Mouse (Mus musculus) limb, embryonic 14.5 days (tissue): ENCODE data around the gene Lemd1. TPM values are rescaled to one million over a fixed set of nuclear protein-coding genes. Genes with fewer than 3 reads are reported as not detected.

Experiments
- ATAC-seq: fragments of 200-750 bp; cut with Nextera tagmentation; 2 replicates; pipeline ENCODE4 v1.8.0; 2017; ENCODE audit warnings: low read depth, moderate number of reproducible peaks, moderate TSS enrichment; ENCODE audit not compliant: low FRiP score
- DNase-seq: peaks from one replicate; pipeline ENCODE4 v3.0.0-alpha.2; 2015; ENCODE audit warnings: low spot score
- H3K27ac ChIP-seq: fragments of 300-500 bp; sonication (generic); replicated peaks from 2 replicates; pipeline ENCODE4 v1.5.1; 2014; ENCODE audit warnings: low read depth, mild to moderate bottlenecking, low read length, moderate library complexity, mixed read lengths
- H3K27me3 ChIP-seq: fragments of 300-500 bp; sonication (generic); 2 replicates; pipeline ENCODE4 v1.6.1; 2014; ENCODE audit warnings: low read length, mixed read lengths; ENCODE audit not compliant: control insufficient read depth, insufficient read depth
- H3K36me3 ChIP-seq: fragments of 300-500 bp; sonication (generic); 2 replicates; pipeline ENCODE4 v1.6.1; 2014; ENCODE audit warnings: mild to moderate bottlenecking, low read length, moderate library complexity, mixed read lengths; ENCODE audit not compliant: control insufficient read depth, insufficient read depth
- H3K4me1 ChIP-seq: fragments of 300-500 bp; sonication (generic); 2 replicates; pipeline ENCODE4 v1.6.1; 2014; ENCODE audit warnings: antibody characterized with exemption, low read length, mixed read lengths; ENCODE audit not compliant: control insufficient read depth, insufficient read depth
- H3K4me2 ChIP-seq: fragments of 300-500 bp; sonication (generic); replicated peaks from 2 replicates; pipeline ENCODE4 v1.6.1; 2014; ENCODE audit warnings: low read depth, mild to moderate bottlenecking, low read length, moderate library complexity; ENCODE audit not compliant: severe bottlenecking
- H3K4me3 ChIP-seq: fragments of 300-500 bp; sonication (generic); replicated peaks from 2 replicates; pipeline ENCODE4 v1.5.1; 2014; ENCODE audit warnings: low read length
- H3K9ac ChIP-seq: fragments of 300-500 bp; sonication (generic); 2 replicates; pipeline ENCODE4 v1.6.1; 2014; ENCODE audit warnings: mild to moderate bottlenecking, low read depth, low read length, moderate library complexity; ENCODE audit not compliant: severe bottlenecking
- H3K9me3 ChIP-seq: fragments of 300-500 bp; sonication (generic); 2 replicates; pipeline ENCODE4 v1.6.1; 2016; ENCODE audit warnings: low read length; ENCODE audit not compliant: control insufficient read depth
- POLR2A ChIP-seq: fragments of 200-500 bp; IDR thresholded peaks from 2 replicates; pipeline ENCODE4 v1.8.0; 2012; ENCODE audit warnings: inconsistent platforms, mild to moderate bottlenecking, moderate library complexity, borderline replicate concordance; ENCODE audit not compliant: insufficient read depth, insufficient read length; ENCODE audit errors: extremely low read depth
- WGBS: fragments of 180-500 bp; shearing (Covaris S2); extraction: QIAGEN DNeasy Blood & Tissue Kit; methylation state at CpG from one replicate; pipeline ENCODE4 v1.1.7; 2014; 5-methylcytosine and 5-hydroxymethylcytosine counted together
- polyA plus RNA-seq, 2 experiments: library from polyadenylated mRNA; depleted of rRNA in 1 of 2; stranded (reverse) in 1 of 2; unstranded in 1 of 2; fragments of >200 nt; fragmentation: Nextera tagmentation in 1 of 2; extraction: Ambion mirVana in 1 of 2; gene quantifications; 2 replicates each; pipeline versions ENCODE4 v1.2.1 to v1.2.3; 2012 to 2014

Gene Lemd1
- polyA plus RNA-seq, 2 experiments: 0.91 to 0.94 TPM

DNA sequence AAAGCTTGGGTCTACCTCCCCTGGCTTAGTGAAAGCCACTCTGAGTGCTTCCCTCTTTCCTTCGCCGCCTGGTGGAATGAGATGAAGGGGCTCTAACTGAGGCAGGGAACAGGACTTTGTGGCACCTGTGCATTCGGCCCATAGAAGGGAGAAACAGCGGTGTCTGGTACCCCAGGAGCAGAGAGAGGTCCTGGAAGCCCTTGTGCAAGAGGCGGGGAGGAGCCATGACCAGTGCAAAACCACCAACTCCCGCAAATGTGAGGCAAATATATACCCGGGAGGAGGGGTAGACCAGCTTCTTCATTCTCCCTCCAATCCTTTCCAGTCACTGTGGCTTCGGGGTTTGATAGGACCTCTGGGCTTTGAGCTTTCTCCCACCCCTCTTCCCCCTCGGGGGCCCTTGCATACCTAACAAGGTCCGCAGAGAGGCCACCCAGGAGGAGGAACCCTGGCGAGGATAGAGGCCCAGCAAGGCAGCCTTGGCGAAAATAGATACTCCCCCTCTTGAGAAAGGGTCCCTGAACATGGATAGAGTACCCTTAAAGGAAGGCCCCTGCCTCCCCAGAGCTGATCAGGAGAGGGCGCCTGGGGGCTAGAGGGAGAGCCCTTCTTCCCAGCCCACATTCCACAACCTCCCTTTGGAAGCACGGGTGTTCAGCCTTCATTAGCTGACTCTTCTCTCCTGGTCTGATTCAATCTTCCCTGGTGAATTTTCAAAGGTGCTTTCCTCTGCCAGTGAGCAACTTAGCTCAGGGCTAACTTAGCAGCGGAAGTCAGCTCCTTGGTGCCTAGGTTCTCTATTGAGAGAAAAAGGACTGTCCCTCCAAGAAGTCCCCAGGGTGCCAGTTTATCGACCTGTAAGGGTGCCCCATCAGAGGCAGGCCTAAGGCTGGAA, 802 bp downstream of the Lemd1 start:
- no peak for ATAC-seq

DNA sequence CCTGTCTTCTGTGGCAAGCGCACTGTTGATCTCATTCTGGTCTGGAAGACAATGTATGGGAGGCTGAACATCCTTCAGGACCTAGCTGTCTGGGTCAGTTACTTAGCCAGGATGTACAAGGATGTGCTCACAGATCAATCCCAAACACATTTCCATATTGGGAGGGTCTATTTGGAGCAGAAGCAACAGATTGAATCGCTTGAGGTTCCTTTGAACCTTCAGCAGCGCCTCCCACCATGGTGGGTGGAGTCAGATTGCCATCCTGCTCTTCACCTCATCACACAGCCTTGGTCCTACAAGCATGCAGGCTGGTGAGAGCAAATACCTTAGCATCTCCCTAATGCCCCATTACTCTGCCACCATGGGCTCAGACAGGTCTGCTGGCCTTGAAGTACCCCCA, 2.6 kb downstream of the Lemd1 start:
- Histone ChIP-seq H3K27ac (no peak overlapping the region), H3K9me3 (no peaks in the 10 kb centered on the region), H3K4me1 (peaks cover 23% of the 10 kb centered on the region), H3K27me3 (peaks cover 38% of the 10 kb centered on the region), H3K4me2 (no peak overlapping the region), H3K9ac (no peak overlapping the region), H3K4me3 (no peak overlapping the region), H3K36me3 (no peaks in the 10 kb centered on the region)
- WGBS: 66% methylated on average over 3 of the region's 3 CpGs
- ATAC-seq: no peak
- DNase-seq: no peak
- no peak for TF ChIP-seq POLR2A

More for the DNA sequence above, 802 bp downstream of the Lemd1 start:
- TF ChIP-seq POLR2A: no peak
- peaks cover 43% of the 10 kb centered on the region for H3K27me3 ChIP-seq
- DNase-seq: no peak
- no peaks in the 10 kb centered on the region for H3K9me3 ChIP-seq
- peak overlapping the region; percentile 91 for H3K4me2 ChIP-seq
- H3K36me3 ChIP-seq: no peaks in the 10 kb centered on the region
- no peak overlapping the region for H3K27ac ChIP-seq
- H3K4me1 ChIP-seq: peaks cover 17% of the 10 kb centered on the region
- H3K9ac ChIP-seq: no peak overlapping the region
- peak overlapping the region; percentile 54 for H3K4me3 ChIP-seq
- 4% methylated on average over 15 of the region's 16 CpGs for WGBS

DNA sequence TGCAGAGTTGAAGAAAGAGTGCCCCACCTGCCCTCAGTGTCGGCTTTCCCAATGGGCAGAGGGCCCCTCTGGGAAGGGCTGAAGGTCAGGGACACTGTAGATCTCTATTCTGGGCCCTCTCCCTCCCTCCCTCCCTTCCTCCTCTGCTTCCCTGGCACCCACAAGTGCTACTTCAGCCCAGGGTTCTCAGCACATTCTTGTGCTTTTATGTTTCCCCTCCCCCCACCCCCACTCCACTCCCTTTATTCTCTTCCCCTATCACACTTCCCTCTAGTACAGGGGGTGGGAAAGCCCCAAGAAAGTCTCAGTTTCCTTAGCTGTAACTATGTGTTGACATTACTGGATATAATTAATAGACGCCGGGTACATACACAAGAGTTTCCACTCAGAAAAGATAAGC, 3.4 kb downstream of the Lemd1 start:
- Histone ChIP-seq H3K4me1 (peaks cover 23% of the 10 kb centered on the region), H3K27me3 (peaks cover 32% of the 10 kb centered on the region)
- DNase-seq: no peak

DNA sequence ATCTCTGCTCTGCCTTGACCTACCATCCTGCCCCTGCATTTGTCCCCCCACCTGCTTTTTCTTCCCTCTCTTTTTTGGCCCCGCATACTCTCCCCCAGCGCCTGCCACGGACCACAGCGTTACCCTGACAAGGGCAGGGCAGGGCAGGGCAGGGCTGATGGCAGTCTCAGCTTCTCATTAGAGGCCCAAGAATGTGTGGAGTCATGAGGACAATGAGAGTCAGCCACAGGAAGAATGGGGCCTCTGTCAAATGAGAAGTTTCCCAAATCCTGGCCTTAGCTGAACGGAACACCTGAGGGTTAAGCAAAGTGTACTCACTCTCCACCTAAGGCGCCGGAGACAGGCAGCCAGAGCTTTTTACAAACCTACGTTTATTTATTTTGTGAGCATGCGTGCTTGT, 3.9 kb downstream of the Lemd1 start:
- Histone ChIP-seq H3K36me3 (no peaks in the 10 kb centered on the region), H3K27ac (no peak overlapping the region), H3K4me3 (no peak overlapping the region), H3K9ac (no peak overlapping the region), H3K4me1 (peaks cover 27% of the 10 kb centered on the region), H3K27me3 (peaks cover 27% of the 10 kb centered on the region), H3K4me2 (no peak overlapping the region), H3K9me3 (no peaks in the 10 kb centered on the region)
- WGBS: 54% methylated on average over 9 of the region's 9 CpGs
- ATAC-seq (no peak), DNase-seq (no peak)
- TF ChIP-seq POLR2A: no peak

More for the DNA sequence above, 3.4 kb downstream of the Lemd1 start:
- no peak overlapping the region for H3K4me2 ChIP-seq
- TF ChIP-seq POLR2A: no peak
- no peak overlapping the region for H3K9ac ChIP-seq
- no peak overlapping the region for H3K27ac ChIP-seq
- H3K9me3 ChIP-seq: no peaks in the 10 kb centered on the region
- WGBS: 66% methylated on average over 3 of the region's 3 CpGs
- no peaks in the 10 kb centered on the region for H3K36me3 ChIP-seq
- no peak overlapping the region for H3K4me3 ChIP-seq
- ATAC-seq: no peak

DNA sequence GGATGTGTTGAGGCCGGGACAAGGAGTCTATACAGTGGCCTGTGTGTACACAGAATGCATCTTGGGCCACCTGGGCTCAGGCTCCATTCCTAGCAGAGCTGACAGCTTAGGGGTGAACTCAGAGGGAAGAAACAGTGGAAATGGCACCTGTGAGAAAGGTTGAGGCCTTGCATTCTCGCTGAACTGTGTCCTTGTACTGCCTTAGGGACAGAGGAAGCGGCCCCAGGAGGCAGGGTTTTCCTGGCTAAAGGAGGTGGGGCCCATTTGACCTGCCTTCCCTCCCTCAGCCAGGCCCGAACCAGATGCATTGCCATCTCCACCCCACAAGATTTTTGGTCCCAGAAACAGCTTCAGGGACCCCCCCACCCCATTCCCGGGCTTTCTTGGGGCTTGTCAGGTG, 4.5 kb downstream of the Lemd1 start:
- DNase-seq: no peak
- no peaks in the 10 kb centered on the region for H3K9me3 ChIP-seq

More for the DNA sequence above, 4.5 kb downstream of the Lemd1 start:
- H3K4me3 ChIP-seq: no peak overlapping the region
- WGBS: 38% methylated on average over 5 of the region's 5 CpGs
- ATAC-seq: no peak
- no peak overlapping the region for H3K4me2 ChIP-seq
- no peaks in the 10 kb centered on the region for H3K36me3 ChIP-seq
- no peak overlapping the region for H3K9ac ChIP-seq
- peaks cover 23% of the 10 kb centered on the region for H3K27me3 ChIP-seq
- peaks cover 33% of the 10 kb centered on the region for H3K4me1 ChIP-seq
- H3K27ac ChIP-seq: no peak overlapping the region
- no peak for TF ChIP-seq POLR2A
